Mouse (Mus musculus): ENCODE results near the gene Npas2.

Gene Npas2

DNA sequence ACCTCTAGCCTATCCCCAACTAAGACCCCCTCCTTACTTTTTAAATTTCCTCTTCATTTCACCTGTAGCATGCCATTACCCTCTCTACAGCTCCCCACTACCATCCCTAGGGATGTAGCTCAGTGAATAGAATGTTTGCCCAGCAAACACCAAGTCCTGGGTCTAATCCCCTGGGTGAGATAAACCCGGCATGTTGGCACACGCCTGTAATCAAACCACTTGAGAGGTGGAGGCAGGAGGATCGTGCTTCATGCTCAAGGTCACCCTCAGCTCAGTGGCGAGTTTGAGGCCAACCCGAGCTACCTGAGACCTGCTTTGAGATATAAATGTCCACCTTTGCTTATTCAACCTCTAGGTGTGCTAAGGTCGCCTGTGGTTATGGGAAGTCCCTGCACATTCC is 19.5 kb downstream of the Npas2 start:
- no peak for DNase-seq (ENCODE audit: low spot score in 2 of 2)

GRCm38 (mm10) chr1:39217584-39217983 is 24.1 kb downstream of the Npas2 start:
- DNase-seq (ENCODE audit: low spot score in 2 of 2) = no peak

- no peak for DNase-seq (ENCODE audit: low spot score in 2 of 2)
Measured at GRCm38 (mm10) chr1:39228401-39228800, 34.9 kb downstream of the Npas2 start.

GRCm38 (mm10) chr1:39230021-39230420 is 36.5 kb downstream of the Npas2 start:
- DNase-seq (ENCODE audit: low spot score in 2 of 2) = no peak

- no peak for DNase-seq (ENCODE audit: low spot score in 2 of 2)
Measured at GRCm38 (mm10) chr1:39234815-39235449, 41.4 kb downstream of the Npas2 start.

DNA sequence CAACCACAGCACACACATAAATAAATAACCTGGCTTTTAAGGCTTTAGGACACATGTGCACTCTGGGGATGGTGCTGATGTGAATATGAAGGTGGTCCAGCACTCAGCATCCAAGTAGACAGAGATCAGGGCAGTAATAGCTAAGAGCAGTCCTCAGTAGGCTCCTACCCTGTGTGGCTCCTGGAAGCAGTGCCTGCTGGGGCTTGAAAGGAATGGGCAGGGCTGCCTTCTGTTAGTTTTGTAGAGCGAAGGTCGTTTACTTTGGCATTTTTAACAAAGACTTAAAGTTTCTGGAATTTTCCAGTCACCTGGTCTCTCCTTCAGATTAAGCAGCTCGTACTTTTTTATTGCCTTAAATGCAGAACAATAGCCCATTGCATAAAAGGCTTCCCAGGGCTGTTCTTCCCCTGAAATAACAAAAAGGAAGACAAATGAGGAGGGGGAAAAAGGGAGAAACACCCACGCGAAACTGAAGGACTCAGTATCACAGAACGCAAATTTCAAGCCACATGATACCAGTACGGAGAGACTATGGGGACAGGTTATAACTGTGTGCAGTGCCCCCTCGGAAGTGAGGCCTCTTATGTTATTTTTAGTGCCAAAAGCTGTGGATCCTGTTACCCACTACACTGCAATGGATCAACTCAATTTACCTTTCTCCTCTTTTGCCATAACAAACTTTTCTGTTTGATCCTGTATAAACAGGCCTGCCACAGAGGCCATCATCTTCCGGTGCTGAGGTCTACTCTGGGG is 44.1 kb downstream of the Npas2 start:
- no peak for DNase-seq (ENCODE audit: low spot score in 2 of 2)

DNA sequence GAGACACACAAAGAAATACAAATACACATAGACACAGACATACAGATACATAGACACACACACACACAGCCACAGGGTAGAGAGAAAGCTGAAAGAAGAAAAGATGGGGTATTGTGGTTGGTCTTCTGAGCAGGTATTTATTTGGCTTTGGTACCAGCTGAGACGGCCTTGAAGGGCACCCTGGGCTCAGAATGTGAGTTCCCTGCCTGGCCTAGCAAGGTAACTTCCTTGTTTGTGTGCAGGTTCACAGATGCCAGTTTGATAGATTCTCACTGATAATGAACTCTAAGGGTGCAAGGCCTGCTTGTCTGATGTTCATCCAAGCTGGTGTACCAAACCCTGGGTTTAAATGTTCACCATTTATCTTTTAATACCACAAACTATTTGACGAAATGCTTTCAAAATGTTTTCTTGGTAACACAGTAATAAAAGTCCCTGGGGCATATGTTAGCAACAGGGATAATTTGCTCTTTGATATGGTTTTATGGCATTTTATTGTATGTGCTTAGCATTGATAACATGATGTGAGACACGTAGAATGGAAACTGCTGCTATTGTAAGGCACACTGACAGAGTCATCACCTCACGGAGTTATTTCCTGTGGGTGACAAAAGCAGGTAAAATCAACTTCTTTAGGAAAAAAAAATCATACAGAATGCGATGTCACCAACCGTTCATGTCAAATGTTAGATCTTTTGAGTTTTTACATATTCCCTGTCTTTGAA is 47.5 kb downstream of the Npas2 start:
- DNase-seq (ENCODE audit: low spot score in 2 of 2) = no peak

GRCm38 (mm10) chr1:39244726-39245125 is 51.2 kb downstream of the Npas2 start:
- no peak for DNase-seq (ENCODE audit: low spot score in 2 of 2)

GRCm38 (mm10) chr1:39251679-39252078 is 58.1 kb downstream of the Npas2 start:
- DNase-seq (ENCODE audit: low spot score in 2 of 2) = peak; percentile 25 to 44

DNA sequence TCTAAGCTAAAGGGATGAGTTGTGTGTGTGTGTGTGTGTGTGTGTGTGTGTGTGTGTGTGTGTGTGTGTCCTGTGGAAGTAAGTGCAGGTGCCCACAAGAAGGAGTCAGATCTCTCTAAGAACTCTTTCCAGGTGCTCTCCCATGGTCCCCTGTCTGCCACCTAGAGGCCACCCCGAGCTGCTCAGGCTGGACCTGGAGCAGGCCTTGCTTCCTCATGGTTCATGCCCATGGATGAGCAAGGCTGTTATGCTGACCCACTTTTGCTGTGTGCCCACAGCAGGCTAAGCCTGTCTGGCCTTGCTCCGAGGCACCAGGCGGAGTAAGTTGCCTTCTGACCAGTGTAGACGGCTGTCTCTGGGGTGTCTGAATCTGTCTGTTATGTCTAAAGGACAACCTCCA is 60.2 kb downstream of the Npas2 start:
- DNase-seq (ENCODE audit: low spot score in 2 of 2) = no peak

DNA sequence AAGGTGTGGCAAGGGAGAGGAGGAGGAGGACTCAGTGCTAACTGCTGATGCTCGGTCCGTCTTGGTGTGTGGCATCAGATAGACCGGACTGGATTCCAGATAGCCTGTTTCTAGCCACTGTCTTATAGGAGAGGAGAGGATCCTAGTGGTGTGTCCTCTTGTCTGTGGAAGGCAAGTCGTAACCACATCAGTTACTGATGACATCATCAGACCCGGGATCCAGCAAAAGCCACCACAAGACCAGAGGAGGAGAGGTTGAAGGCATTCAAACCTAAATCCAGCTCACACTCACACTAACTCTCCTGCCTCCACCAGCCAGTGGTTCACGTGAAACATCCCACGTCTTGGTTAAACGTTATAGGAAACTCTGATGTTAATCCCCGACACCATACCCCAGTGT is 62.5 kb downstream of the Npas2 start:
- no peak for DNase-seq (ENCODE audit: low spot score in 2 of 2)

GRCm38 (mm10) chr1:39256513-39257330 is 63.2 kb downstream of the Npas2 start:
- no peak for DNase-seq (ENCODE audit: low spot score in 2 of 2)

GRCm38 (mm10) chr1:39257331-39257594 is 63.7 kb downstream of the Npas2 start:
- DNase-seq (ENCODE audit: low spot score in 2 of 2) = no peak

DNA sequence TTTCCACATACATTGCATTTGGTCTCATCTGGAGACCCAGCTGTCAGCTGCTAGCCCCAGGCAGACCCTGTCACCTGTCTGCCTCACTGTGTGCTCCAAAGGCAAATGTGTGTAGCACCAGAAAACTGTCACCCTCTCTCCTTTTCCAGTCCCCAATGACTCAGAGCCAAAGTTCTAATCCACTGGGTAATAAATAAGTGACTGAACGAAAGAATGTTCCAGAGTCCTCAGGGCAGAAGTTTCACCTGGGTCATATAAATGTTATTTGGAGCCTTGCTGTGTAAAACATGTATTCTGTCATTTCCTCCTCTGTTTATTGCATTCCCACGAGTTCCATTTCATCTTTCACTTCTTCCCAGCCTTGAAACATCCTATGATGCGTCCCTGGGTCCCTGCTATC is 66.1 kb downstream of the Npas2 start:
- DNase-seq (ENCODE audit: low spot score in 2 of 2) = no peak

- no peak for DNase-seq (ENCODE audit: low spot score in 2 of 2)
Measured at GRCm38 (mm10) chr1:39260183-39260978, 66.8 kb downstream of the Npas2 start.

DNA sequence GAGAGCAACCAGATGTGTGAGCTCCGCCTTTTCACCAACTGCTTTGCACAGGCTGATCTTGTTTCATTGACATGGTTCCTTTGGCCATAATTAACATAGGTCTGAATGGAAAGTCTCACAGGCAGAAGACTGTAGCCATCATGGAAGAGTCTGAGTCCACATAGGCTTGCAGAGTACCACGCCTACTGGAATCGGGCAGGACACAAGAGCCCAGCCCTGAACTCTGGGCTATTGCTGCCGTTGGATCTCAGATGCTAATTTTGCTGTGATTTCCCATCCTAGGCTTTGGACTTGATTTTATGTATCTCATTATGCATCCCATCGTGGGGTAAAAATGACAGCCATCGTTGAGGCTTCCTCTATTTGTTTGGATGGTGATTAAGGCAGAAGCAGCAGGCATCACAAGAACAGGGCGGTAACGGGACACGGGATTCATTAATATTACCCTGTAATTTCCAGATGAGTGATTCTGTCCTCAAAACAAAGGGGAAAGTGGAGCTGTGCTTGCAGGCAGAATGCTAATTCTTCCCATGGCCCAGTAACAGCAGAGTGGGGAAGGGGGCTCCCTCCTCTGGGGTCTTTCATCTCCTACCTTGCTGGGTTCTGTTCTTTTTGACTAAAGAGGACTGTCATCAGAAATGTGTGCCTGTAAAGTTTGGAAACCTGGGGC is 73.4 kb downstream of the Npas2 start:
- no peak for DNase-seq (ENCODE audit: low spot score in 2 of 2)

- no peak for DNase-seq (ENCODE audit: low spot score in 2 of 2)
Measured at GRCm38 (mm10) chr1:39272976-39273375, 79.4 kb downstream of the Npas2 start.

DNA sequence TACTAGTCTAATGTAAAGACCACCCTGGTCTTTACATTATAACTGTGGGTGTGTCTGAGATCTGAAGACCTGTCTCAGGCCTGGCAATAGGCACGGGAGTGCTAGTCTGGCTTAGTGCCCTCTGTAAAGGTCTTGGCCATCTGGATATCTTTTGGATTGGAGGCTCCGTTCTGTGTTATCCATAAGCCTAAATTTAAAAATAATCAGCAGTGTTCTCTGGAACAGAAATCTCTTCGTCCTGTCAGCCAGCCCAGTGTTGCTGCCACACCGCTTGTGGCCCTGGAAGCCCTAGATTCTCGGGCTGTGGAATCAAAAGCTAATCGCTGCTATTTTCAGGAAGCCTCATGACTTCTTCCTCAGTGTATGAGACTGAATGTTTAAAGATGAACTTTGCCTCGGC is 86.9 kb downstream of the Npas2 start:
- no peak for DNase-seq (ENCODE audit: low spot score in 2 of 2)

GRCm38 (mm10) chr1:39280989-39281875 is 87.7 kb downstream of the Npas2 start:
- peak in 1 of 2 experiments; percentile 23 for DNase-seq (ENCODE audit: low spot score in 2 of 2)

DNA sequence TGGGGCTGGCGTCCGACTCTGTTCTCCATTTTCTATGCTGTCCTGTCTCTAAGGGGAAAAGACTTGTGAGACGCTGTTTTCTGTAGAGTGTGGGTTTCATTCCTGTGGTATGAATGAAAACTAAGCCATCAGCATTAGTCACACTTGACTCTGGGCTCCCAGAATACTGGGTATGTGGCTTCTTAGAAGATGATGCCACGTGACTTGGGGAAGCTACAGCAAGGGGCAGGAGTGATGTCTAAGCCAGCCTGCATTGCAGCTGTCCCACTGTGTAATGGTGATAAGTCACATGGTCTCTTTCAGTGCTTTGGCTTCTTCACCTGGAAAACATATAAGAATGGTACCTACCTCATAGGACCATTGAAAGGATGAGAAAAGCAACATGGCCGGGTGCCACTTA is 88.4 kb downstream of the Npas2 start:
- DNase-seq (ENCODE audit: low spot score in 2 of 2) = no peak
